ENCODE assay signal across 9 mouse cellular contexts in genomic region chr15:78571554-78572269, GRCm38 (mm10). TPM values are rescaled to one million over a fixed set of nuclear protein-coding genes. Genes with fewer than 3 reads are reported as not detected.
DNase-seq lines count a peak whose midpoint lies in the region; ATAC-seq and TF ChIP-seq lines count a peak whose summit lies in the region.
"Had no signal": no experiment of that assay in that cellular context is flagged by ENCODE, and none has a peak within 500 bp of the region (broad histone marks: within the 10 kb centered on the region; RNA-seq: fewer than 3 reads in every experiment).

No protein-coding gene starts in this region.

- H3K36me3 ChIP-seq in liver, adult 2 months (ENCODE audit: control insufficient read depth, insufficient read depth, low read length) = no peaks in the 10 kb centered on the region
- H3K36me3 ChIP-seq in kidney, embryonic 15.5 days = no peaks in the 10 kb centered on the region
- H3K36me3 ChIP-seq in midbrain, embryonic 11.5 days (ENCODE audit: control insufficient read depth, insufficient read depth, low read length) = no peaks in the 10 kb centered on the region

- no peaks in the 10 kb centered on the region for H3K9me3 ChIP-seq in kidney, embryonic 15.5 days (replicated peaks)
- H3K9me3 ChIP-seq in midbrain, embryonic 11.5 days (ENCODE audit: control insufficient read depth, low read length) = no peaks in the 10 kb centered on the region

- peak; percentile 78 for DNase-seq in c-Kit-positive CD71-positive TER-119-negative erythroid progenitor cells, embryonic 14.5 days (ENCODE audit: low read depth)
- DNase-seq in liver, adult 2 months (ENCODE audit: extremely low read depth, low read depth, low spot score) = no peak
- DNase-seq in right cerebral cortex, adult 18-20 months = no peak
- DNase-seq in left cerebral cortex, postnatal 25 days (ENCODE audit: low spot score in 2 of 2) = no peak
- DNase-seq in midbrain, embryonic 11.5 days (ENCODE audit: low spot score, missing footprints) = no peak
- DNase-seq: adrenal gland, adult 2 months had no signal

- no peaks in the 10 kb centered on the region for H3K27me3 ChIP-seq in liver, adult 2 months (ENCODE audit: control insufficient read depth, insufficient read depth, low read length)
- H3K27me3 ChIP-seq in kidney, embryonic 15.5 days = no peaks in the 10 kb centered on the region
- H3K27me3 ChIP-seq in midbrain, embryonic 11.5 days (ENCODE audit: control insufficient read depth, insufficient read depth, low read length) = no peaks in the 10 kb centered on the region

- H3K4me3 ChIP-seq in liver, adult 2 months (ENCODE audit: insufficient read depth, low read depth, low read length) = peak overlapping the region; percentile 39
- H3K4me3 ChIP-seq in kidney, embryonic 15.5 days (replicated peaks) = no peak overlapping the region
- no peak overlapping the region for H3K4me3 ChIP-seq in midbrain, embryonic 11.5 days (ENCODE audit: low read depth, low read length)

- no peak for TF ChIP-seq CTCF in liver, adult 2 months (IDR thresholded peaks at IDR 0.05; ENCODE audit: low read depth, low read length)

- 0 out of 2 replicates have a peak, but pooled peaks have one; percentile 10 for TF ChIP-seq POLR2A in liver, adult 2 months (IDR thresholded peaks at IDR 0.05; ENCODE audit: extremely low read depth, insufficient read depth, low read length)

- no peaks in the 10 kb centered on the region for H3K4me1 ChIP-seq in liver, adult 2 months (ENCODE audit: control insufficient read depth, insufficient read depth, low read length)
- H3K4me1 ChIP-seq in kidney, embryonic 15.5 days = 0 out of 2 replicates have a peak, but pooled peaks cover 4% of the 10 kb centered on the region
- no peaks in the 10 kb centered on the region for H3K4me1 ChIP-seq in midbrain, embryonic 11.5 days (ENCODE audit: control insufficient read depth, insufficient read depth, low read length)

- WGBS in liver, adult 2 months = 45% methylated on average over 16 of the region's 16 CpGs
- WGBS in kidney, embryonic 15.5 days = 51% methylated on average over 16 of the region's 16 CpGs
- 69% methylated on average over 16 of the region's 16 CpGs for WGBS in midbrain, embryonic 11.5 days

- H3K79me2 ChIP-seq in liver, adult 2 months (ENCODE audit: control insufficient read depth, insufficient read depth, low read length) = no peaks in the 10 kb centered on the region

- no peak overlapping the region for H3K4me2 ChIP-seq in kidney, embryonic 15.5 days
- H3K4me2 ChIP-seq in midbrain, embryonic 11.5 days = no peak overlapping the region

- H3K9ac ChIP-seq in liver, adult 2 months (ENCODE audit: low read depth, low read length) = peak overlapping the region; percentile 11
- no peak overlapping the region for H3K9ac ChIP-seq in kidney, embryonic 15.5 days
- no peak overlapping the region for H3K9ac ChIP-seq in midbrain, embryonic 11.5 days (ENCODE audit: low read length)

- intact Hi-C loops in left cerebral cortex, postnatal 25 days (cut with DNase I) = no loop called here

- peak; percentile 67 for ATAC-seq in CD4-positive, CD25-positive, alpha-beta regulatory T cell, adult 4 months
- peak; percentile 77 for ATAC-seq in neutrophil, adult 5-6 weeks (ENCODE audit: extremely low read depth, insufficient number of reproducible peaks, low FRiP score, poor library complexity, severe bottlenecking)
- ATAC-seq in kidney, embryonic 15.5 days (replicated peaks; ENCODE audit: low FRiP score) = no peak
- no peak for ATAC-seq in midbrain, embryonic 11.5 days (ENCODE audit: low FRiP score)

- H3K27ac ChIP-seq in liver, adult 2 months (replicated peaks; ENCODE audit: insufficient read depth, low read depth, low read length) = peak overlapping the region; percentile 28
- H3K27ac ChIP-seq in kidney, embryonic 15.5 days = no peak overlapping the region
- no peak overlapping the region for H3K27ac ChIP-seq in midbrain, embryonic 11.5 days (ENCODE audit: low read depth, low read length)

RNA-seq across cellular contexts. Expression of gene Rac2, which starts 0.9 kb away (rescaled TPM):
- 1,000 to 10,000 TPM; 2,983 to 4,093 TPM for polyA plus RNA-seq in CD4-positive, CD25-positive, alpha-beta regulatory T cell, adult 4 months (2017; shearing (Covaris generic))
- total RNA-seq in liver, adult 2 months (2014; rRNA removed) = 2.8 and 4.5 TPM in 2 replicates
- 30.8 and 35.9 TPM in 2 replicates for polyA plus RNA-seq in liver, adult 2 months (2012; rRNA removed)
- total RNA-seq in neutrophil, adult 5-6 weeks (2017) = 420 and 447 TPM in 2 replicates
- 8.1 and 11.1 TPM in 2 replicates for polyA plus RNA-seq in kidney, embryonic 15.5 days (2015; fragmentation: Nextera tagmentation; extraction: Ambion mirVana)
- 1 to 10 TPM; 1.9 to 2.9 TPM for total RNA-seq in left cerebral cortex, postnatal 25 days (2021)
- 4.3 and 8.5 TPM in 2 replicates for polyA plus RNA-seq in midbrain, embryonic 11.5 days (2014; fragmentation: Nextera tagmentation; extraction: Ambion mirVana)

RNA-seq across cellular contexts. Expression of gene Cyth4, which starts 25.1 kb away (rescaled TPM):
- polyA plus RNA-seq in CD4-positive, CD25-positive, alpha-beta regulatory T cell, adult 4 months (2017; shearing (Covaris generic)) = 100 to 1,000 TPM; 299 to 603 TPM
- 4.7 and 7.2 TPM in 2 replicates for total RNA-seq in liver, adult 2 months (2014; rRNA removed)
- polyA plus RNA-seq in liver, adult 2 months (2012; rRNA removed) = 3.3 and 5.7 TPM in 2 replicates
- total RNA-seq in neutrophil, adult 5-6 weeks (2017) = 382 and 417 TPM in 2 replicates
- 7.1 and 8.1 TPM in 2 replicates for polyA plus RNA-seq in kidney, embryonic 15.5 days (2015; fragmentation: Nextera tagmentation; extraction: Ambion mirVana)
- total RNA-seq in left cerebral cortex, postnatal 25 days (2021) = 10 to 100 TPM; 11.8 to 12.6 TPM
- polyA plus RNA-seq in midbrain, embryonic 11.5 days (2014; fragmentation: Nextera tagmentation; extraction: Ambion mirVana) = 2.0 and 2.7 TPM in 2 replicates

RNA-seq across cellular contexts. Expression of gene Sstr3, which starts 27.2 kb away (rescaled TPM):
- polyA plus RNA-seq in CD4-positive, CD25-positive, alpha-beta regulatory T cell, adult 4 months (2017; shearing (Covaris generic)) = not detected
- total RNA-seq in liver, adult 2 months (2014; rRNA removed) = under 0.01 TPM in 1 of 2 replicates, not detected in the other
- polyA plus RNA-seq in liver, adult 2 months (2012; rRNA removed) = not detected in 2 replicates
- total RNA-seq in neutrophil, adult 5-6 weeks (2017) = not detected in 2 replicates
- polyA plus RNA-seq in kidney, embryonic 15.5 days (2015; fragmentation: Nextera tagmentation; extraction: Ambion mirVana) = 0.30 and 0.58 TPM in 2 replicates
- 10 to 100 TPM; 19.8 to 22.0 TPM for total RNA-seq in left cerebral cortex, postnatal 25 days (2021)
- polyA plus RNA-seq in midbrain, embryonic 11.5 days (2014; fragmentation: Nextera tagmentation; extraction: Ambion mirVana) = not detected in 2 replicates

RNA-seq across cellular contexts. Expression of gene C1qtnf6, which starts 40.5 kb away (rescaled TPM):
- 10 to 100 TPM; 10.2 to 14.3 TPM for polyA plus RNA-seq in CD4-positive, CD25-positive, alpha-beta regulatory T cell, adult 4 months (2017; shearing (Covaris generic))
- total RNA-seq in liver, adult 2 months (2014; rRNA removed) = 0.28 and 0.54 TPM in 2 replicates
- polyA plus RNA-seq in liver, adult 2 months (2012; rRNA removed) = 2.2 and 2.5 TPM in 2 replicates
- 0.23 TPM in 1 of 2 replicates, not detected in the other for total RNA-seq in neutrophil, adult 5-6 weeks (2017)
- polyA plus RNA-seq in kidney, embryonic 15.5 days (2015; fragmentation: Nextera tagmentation; extraction: Ambion mirVana) = 27.7 and 30.4 TPM in 2 replicates
- total RNA-seq in left cerebral cortex, postnatal 25 days (2021) = 1 to 10 TPM; 3.2 to 3.3 TPM
- 10.5 and 12.1 TPM in 2 replicates for polyA plus RNA-seq in midbrain, embryonic 11.5 days (2014; fragmentation: Nextera tagmentation; extraction: Ambion mirVana)

Comparison
In these comparisons a context has a peak if more than half of its experiments do, and no peak if none do; other contexts are left out.
1. ATAC-seq: peak in CD4-positive, CD25-positive, alpha-beta regulatory T cell, adult 4 months (single experiment) and neutrophil, adult 5-6 weeks (single experiment); none in kidney, embryonic 15.5 days (single experiment) and midbrain, embryonic 11.5 days (single experiment).
2. RNA of gene Rac2, which starts 0.9 kb away (polyA plus RNA-seq): 2,983 to 4,093 TPM in CD4-positive, CD25-positive, alpha-beta regulatory T cell, adult 4 months; 30.8 to 35.9 TPM in liver, adult 2 months, 8.1 to 11.1 TPM in kidney, embryonic 15.5 days and 4.3 to 8.5 TPM in midbrain, embryonic 11.5 days; every median in the first group is over 10 times any median in the second.
3. RNA of gene Cyth4, which starts 25.1 kb away (polyA plus RNA-seq): 299 to 603 TPM in CD4-positive, CD25-positive, alpha-beta regulatory T cell, adult 4 months; 7.1 to 8.1 TPM in kidney, embryonic 15.5 days, 3.3 to 5.7 TPM in liver, adult 2 months and 2.0 to 2.7 TPM in midbrain, embryonic 11.5 days; every median in the first group is over 10 times any median in the second.